ENCODE assay signal across 15 mouse cellular contexts in genomic region chr4:82663749-82664381, GRCm38 (mm10). TPM values are rescaled to one million over a fixed set of nuclear protein-coding genes. Genes with fewer than 3 reads are reported as not detected.
DNase-seq lines count a peak whose midpoint lies in the region; ATAC-seq and TF ChIP-seq lines count a peak whose summit lies in the region.
"Had no signal": no experiment of that assay in that cellular context is flagged by ENCODE, and none has a peak within 500 bp of the region (broad histone marks: within the 10 kb centered on the region; RNA-seq: fewer than 3 reads in every experiment).

No protein-coding gene starts in this region.

- H3K9me3 ChIP-seq in heart, postnatal 0 days (replicated peaks; ENCODE audit: control insufficient read depth, low read length): no peaks in the 10 kb centered on the region
- H3K9me3 ChIP-seq in heart, embryonic 12.5 days (replicated peaks): no peaks in the 10 kb centered on the region
- no peaks in the 10 kb centered on the region for H3K9me3 ChIP-seq in midbrain, embryonic 13.5 days
- no peaks in the 10 kb centered on the region for H3K9me3 ChIP-seq in midbrain, embryonic 11.5 days (ENCODE audit: control insufficient read depth, low read length)
- H3K9me3 ChIP-seq in stomach, postnatal 0 days (ENCODE audit: control insufficient read depth, low read length): no peaks in the 10 kb centered on the region
- H3K9me3 ChIP-seq: hindbrain, embryonic 15.5 days; kidney, embryonic 15.5 days had no signal

- no peak overlapping the region for H3K4me3 ChIP-seq in heart, postnatal 0 days (ENCODE audit: low read depth, low read length)
- no peak overlapping the region for H3K4me3 ChIP-seq in heart, embryonic 12.5 days
- no peak overlapping the region for H3K4me3 ChIP-seq in midbrain, embryonic 13.5 days (replicated peaks)
- H3K4me3 ChIP-seq in midbrain, embryonic 11.5 days (ENCODE audit: low read depth, low read length): no peak overlapping the region
- H3K4me3 ChIP-seq in stomach, postnatal 0 days (ENCODE audit: low read depth, low read length): no peak overlapping the region
- H3K4me3 ChIP-seq: hindbrain, embryonic 15.5 days; kidney, embryonic 15.5 days had no signal

- no peaks in the 10 kb centered on the region for H3K4me1 ChIP-seq in heart, postnatal 0 days (ENCODE audit: control insufficient read depth, insufficient read depth)
- 0 out of 2 replicates have a peak, but pooled peaks cover 3% of the 10 kb centered on the region for H3K4me1 ChIP-seq in heart, embryonic 12.5 days (replicated peaks)
- H3K4me1 ChIP-seq in midbrain, embryonic 13.5 days (replicated peaks): peaks cover 13% of the 10 kb centered on the region
- H3K4me1 ChIP-seq in midbrain, embryonic 11.5 days (ENCODE audit: control insufficient read depth, insufficient read depth, low read length): peaks cover 4% of the 10 kb centered on the region; the same call in 1 of the 2 replicates
- H3K4me1 ChIP-seq in stomach, postnatal 0 days (replicated peaks; ENCODE audit: control insufficient read depth, insufficient read depth): no peaks in the 10 kb centered on the region

- ATAC-seq in heart, postnatal 0 days (ENCODE audit: insufficient read depth, low read depth): peak; percentile 66
- ATAC-seq in heart, embryonic 12.5 days (ENCODE audit: insufficient number of reproducible peaks, low FRiP score): no peak
- ATAC-seq in midbrain, embryonic 13.5 days: peak; percentile 71
- no peak for ATAC-seq in midbrain, embryonic 11.5 days (ENCODE audit: low FRiP score)
- ATAC-seq in stomach, postnatal 0 days (ENCODE audit: low FRiP score, low TSS enrichment): no peak

- no peak overlapping the region for H3K27ac ChIP-seq in heart, postnatal 0 days (ENCODE audit: low read depth)
- H3K27ac ChIP-seq in heart, embryonic 12.5 days (ENCODE audit: poor library complexity, severe bottlenecking): no peak overlapping the region
- H3K27ac ChIP-seq in midbrain, embryonic 13.5 days: peak overlapping the region; percentile 12; the same call in 1 of the 2 replicates
- no peak overlapping the region for H3K27ac ChIP-seq in midbrain, embryonic 11.5 days (ENCODE audit: low read depth, low read length)
- H3K27ac ChIP-seq in stomach, postnatal 0 days (replicated peaks): no peak overlapping the region
- H3K27ac ChIP-seq: hindbrain, embryonic 15.5 days; kidney, embryonic 15.5 days had no signal

- H3K4me2 ChIP-seq in heart, postnatal 0 days (ENCODE audit: low read depth, low read length): no peak overlapping the region
- no peak overlapping the region for H3K4me2 ChIP-seq in heart, embryonic 12.5 days
- no peak overlapping the region for H3K4me2 ChIP-seq in midbrain, embryonic 13.5 days (replicated peaks)
- H3K4me2 ChIP-seq in midbrain, embryonic 11.5 days: no peak overlapping the region
- no peak overlapping the region for H3K4me2 ChIP-seq in stomach, postnatal 0 days (replicated peaks; ENCODE audit: low read depth)
- H3K4me2 ChIP-seq: hindbrain, embryonic 15.5 days; kidney, embryonic 15.5 days had no signal

- 86% methylated on average over 6 of the region's 6 CpGs for WGBS in heart, postnatal 0 days
- 83% methylated on average over 6 of the region's 6 CpGs for WGBS in heart, embryonic 12.5 days
- 80% methylated on average over 6 of the region's 6 CpGs for WGBS in midbrain, embryonic 13.5 days
- WGBS in midbrain, embryonic 11.5 days: 81% methylated on average over 6 of the region's 6 CpGs
- 64% methylated on average over 6 of the region's 6 CpGs for WGBS in stomach, postnatal 0 days

- TF ChIP-seq CTCF in heart, postnatal 0 days (IDR thresholded peaks at IDR 0.05; ENCODE audit: low read depth): peak; percentile 40
- 0 out of 2 replicates have a peak, but pooled peaks have one; percentile 28 for TF ChIP-seq CTCF in stomach, postnatal 0 days (IDR thresholded peaks at IDR 0.05; ENCODE audit: low read depth)

- TF ChIP-seq EP300 in heart, postnatal 0 days (IDR thresholded peaks at IDR 0.05; ENCODE audit: low read depth): no peak
- TF ChIP-seq EP300 in stomach, postnatal 0 days (optimal IDR thresholded peaks at IDR 0.05): no peak

- peak; percentile 27 for DNase-seq in embryo, embryonic 11 days
- no peak for DNase-seq in embryo, embryonic 10.5 days (ENCODE audit: low spot score)
- no peak for DNase-seq in heart, postnatal 0 days (ENCODE audit: low spot score)
- no peak for DNase-seq in midbrain, embryonic 11.5 days (ENCODE audit: low spot score, missing footprints)
- no peak for DNase-seq in stomach, postnatal 0 days (ENCODE audit: low spot score)
- no peak for DNase-seq in right cerebral cortex, postnatal 25 days
- DNase-seq: adrenal gland, postnatal 25 days; heart, adult 18-20 months; layer of hippocampus, adult 9-11 months; left cerebral cortex, postnatal 4 days; lung, adult 18-20 months had no signal

- no peak overlapping the region for H3K9ac ChIP-seq in heart, postnatal 0 days (replicated peaks; ENCODE audit: low read depth, low read length)
- no peak overlapping the region for H3K9ac ChIP-seq in heart, embryonic 12.5 days
- H3K9ac ChIP-seq in midbrain, embryonic 13.5 days (replicated peaks): no peak overlapping the region
- no peak overlapping the region for H3K9ac ChIP-seq in midbrain, embryonic 11.5 days (ENCODE audit: low read length)
- no peak overlapping the region for H3K9ac ChIP-seq in stomach, postnatal 0 days (ENCODE audit: low read length)
- H3K9ac ChIP-seq: hindbrain, embryonic 15.5 days; kidney, embryonic 15.5 days had no signal

- H3K36me3 ChIP-seq in heart, postnatal 0 days (replicated peaks; ENCODE audit: control insufficient read depth, insufficient read depth, low read length): no peaks in the 10 kb centered on the region
- no peaks in the 10 kb centered on the region for H3K36me3 ChIP-seq in heart, embryonic 12.5 days
- no peaks in the 10 kb centered on the region for H3K36me3 ChIP-seq in midbrain, embryonic 13.5 days
- H3K36me3 ChIP-seq in midbrain, embryonic 11.5 days (ENCODE audit: control insufficient read depth, insufficient read depth, low read length): no peaks in the 10 kb centered on the region
- no peaks in the 10 kb centered on the region for H3K36me3 ChIP-seq in stomach, postnatal 0 days (ENCODE audit: control insufficient read depth, insufficient read depth, low read length)
- H3K36me3 ChIP-seq: hindbrain, embryonic 15.5 days; kidney, embryonic 15.5 days had no signal

- no peaks in the 10 kb centered on the region for H3K27me3 ChIP-seq in heart, postnatal 0 days (ENCODE audit: control insufficient read depth, insufficient read depth, low read length)
- no peaks in the 10 kb centered on the region for H3K27me3 ChIP-seq in heart, embryonic 12.5 days (replicated peaks)
- H3K27me3 ChIP-seq in midbrain, embryonic 13.5 days: no peaks in the 10 kb centered on the region
- no peaks in the 10 kb centered on the region for H3K27me3 ChIP-seq in midbrain, embryonic 11.5 days (ENCODE audit: control insufficient read depth, insufficient read depth, low read length)
- H3K27me3 ChIP-seq in stomach, postnatal 0 days (ENCODE audit: control insufficient read depth, insufficient read depth, low read length): no peaks in the 10 kb centered on the region
- H3K27me3 ChIP-seq: hindbrain, embryonic 15.5 days; kidney, embryonic 15.5 days had no signal

RNA-seq across cellular contexts. Expression of gene Nfib, which starts 41.7 kb away (rescaled TPM):
- 74.4 and 82.0 TPM in 2 replicates for total RNA-seq in heart, postnatal 0 days (2014; rRNA removed; ENCODE audit: low replicate concordance)
- polyA plus RNA-seq in heart, postnatal 0 days (2015; fragmentation: Nextera tagmentation; extraction: Ambion mirVana): 43.1 and 44.0 TPM in 2 replicates
- 57.5 and 69.2 TPM in 2 replicates for polyA plus RNA-seq in heart, embryonic 12.5 days (2016; fragmentation: Nextera tagmentation; extraction: Ambion mirVana)
- 56.1 and 58.4 TPM in 2 replicates for polyA plus RNA-seq in midbrain, embryonic 13.5 days (2015; fragmentation: Nextera tagmentation; extraction: Ambion mirVana)
- 19.9 and 21.7 TPM in 2 replicates for polyA plus RNA-seq in midbrain, embryonic 11.5 days (2014; fragmentation: Nextera tagmentation; extraction: Ambion mirVana)
- 18.8 and 19.9 TPM in 2 replicates for polyA plus RNA-seq in stomach, postnatal 0 days (2015; fragmentation: Nextera tagmentation; extraction: Ambion mirVana)

Comparison
In these comparisons a context has a peak if more than half of its experiments do, and no peak if none do; other contexts are left out.
1. ATAC-seq: peak in heart, postnatal 0 days (single experiment) and midbrain, embryonic 13.5 days (single experiment); none in heart, embryonic 12.5 days (single experiment), midbrain, embryonic 11.5 days (single experiment) and stomach, postnatal 0 days (single experiment).